Mouse (Mus musculus) liver, postnatal 0 days (tissue): Measurements from ENCODE around the gene Nup205. TPM values are rescaled to one million over a fixed set of nuclear protein-coding genes. Genes with fewer than 3 reads are reported as not detected.
A peak's percentile ranks its signal among the peaks of the same experiment; 100 is the strongest.

Source experiments
- ATAC-seq: fragments of 200-750 bp; cut with Nextera tagmentation; 2 replicates; pipeline ENCODE4 v1.8.0; 2017; ENCODE audit warnings: mild to moderate bottlenecking, moderate library complexity
- DNase-seq: peaks from one replicate; pipeline ENCODE4 v3.0.0-alpha.2; 2016
- H3K27ac ChIP-seq: fragments of 300-500 bp; sonication (generic); 2 replicates; pipeline ENCODE4 v1.5.1; 2014; ENCODE audit warnings: antibody characterized with exemption, moderate library complexity, mild to moderate bottlenecking, low read depth
- H3K27me3 ChIP-seq: fragments of 300-500 bp; sonication (generic); 2 replicates; pipeline ENCODE4 v1.6.1; 2014; ENCODE audit warnings: low read length, control low read depth, mixed read lengths; ENCODE audit not compliant: insufficient read depth
- H3K36me3 ChIP-seq: fragments of 300-500 bp; sonication (generic); replicated peaks from 2 replicates; pipeline ENCODE4 v1.6.1; 2014; ENCODE audit warnings: mild to moderate bottlenecking, control low read depth, low read length, moderate library complexity, mixed read lengths; ENCODE audit not compliant: insufficient read depth
- H3K4me1 ChIP-seq: fragments of 300-500 bp; sonication (generic); 2 replicates; pipeline ENCODE4 v1.6.1; 2014; ENCODE audit warnings: antibody characterized with exemption, mild to moderate bottlenecking, control low read depth; ENCODE audit not compliant: insufficient read depth
- H3K4me2 ChIP-seq: fragments of 300-500 bp; sonication (generic); 2 replicates; pipeline ENCODE4 v1.6.1; 2014; ENCODE audit warnings: low read depth, mild to moderate bottlenecking, low read length, moderate library complexity, mixed read lengths
- H3K4me3 ChIP-seq: fragments of 300-500 bp; sonication (generic); 2 replicates; pipeline ENCODE4 v1.5.1; 2014; ENCODE audit warnings: low read depth, low read length
- H3K9ac ChIP-seq: fragments of 300-500 bp; sonication (generic); replicated peaks from 2 replicates; pipeline ENCODE4 v1.6.1; 2014; ENCODE audit warnings: mild to moderate bottlenecking, moderate library complexity
- H3K9me3 ChIP-seq: fragments of 300-500 bp; sonication (generic); 2 replicates; pipeline ENCODE4 v1.6.1; 2016; ENCODE audit warnings: mild to moderate bottlenecking, control low read depth, low read length, mixed read lengths
- CTCF ChIP-seq: sonication (generic); IDR thresholded peaks from 2 replicates; pipeline ENCODE4 v1.5.1; 2016; ENCODE audit warnings: antibody characterized with exemption, low read depth
- EP300 ChIP-seq: IDR thresholded peaks from 2 replicates; pipeline ENCODE4 v1.6.1; 2016; ENCODE audit warnings: antibody characterized with exemption, low read depth, mild to moderate bottlenecking
- WGBS: fragments of 180-500 bp; shearing (Covaris S2); extraction: QIAGEN DNeasy Blood & Tissue Kit; methylation state at CpG from one replicate; pipeline ENCODE4 v1.1.7; 2014; ENCODE audit not compliant: insufficient replicate concordance; 5-methylcytosine and 5-hydroxymethylcytosine counted together
- polyA plus RNA-seq: library from polyadenylated mRNA; unstranded; fragments of >200 nt; fragmentation: Nextera tagmentation; extraction: Ambion mirVana; gene quantifications from 2 replicates; pipeline ENCODE4 v1.2.1, GENCODE M21; 2015

The Nup205 gene
- polyA plus RNA-seq, 1 experiment from 2014 or later: 6.3 TPM

GRCm38 (mm10) chr6:35236108-35236785 is 59.0 kb downstream of the Nup205 start:
- Histone ChIP-seq H3K4me3 (no peak overlapping the region), H3K9me3 (no peaks in the 10 kb centered on the region), H3K9ac (no peak overlapping the region), H3K4me2 (no peak overlapping the region), H3K36me3 (peaks cover 66% of the 10 kb centered on the region), H3K27ac (no peak overlapping the region), H3K27me3 (no peaks in the 10 kb centered on the region), H3K4me1 (no peaks in the 10 kb centered on the region)
- TF ChIP-seq EP300: no peak
- no peak for TF ChIP-seq CTCF
- DNase-seq (no peak), ATAC-seq (no peak)
- WGBS: 84% methylated on average over 9 of the region's 9 CpGs

GRCm38 (mm10) chr6:35243252-35243651 is 66.0 kb downstream of the Nup205 start:
- H3K9me3 ChIP-seq: no peaks in the 10 kb centered on the region
- no peak for ATAC-seq

GRCm38 (mm10) chr6:35243989-35244388 is 66.8 kb downstream of the Nup205 start:
- H3K4me3 ChIP-seq: no peak overlapping the region
- H3K27ac ChIP-seq: no peak overlapping the region
- no peak for TF ChIP-seq EP300
- TF ChIP-seq CTCF: no peak
- ATAC-seq (no peak), DNase-seq (no peak)
- no peak overlapping the region for H3K4me2 ChIP-seq
- no peaks in the 10 kb centered on the region for H3K27me3 ChIP-seq
- H3K4me1 ChIP-seq: no peaks in the 10 kb centered on the region
- H3K9ac ChIP-seq: no peak overlapping the region
- no peaks in the 10 kb centered on the region for H3K9me3 ChIP-seq
- H3K36me3 ChIP-seq: peaks cover 62% of the 10 kb centered on the region
- WGBS: 72% methylated on average over 9 of the region's 9 CpGs

More at GRCm38 (mm10) chr6:35243252-35243651, 66.0 kb downstream of the Nup205 start:
- Histone ChIP-seq H3K4me1 (no peaks in the 10 kb centered on the region), H3K36me3 (peaks cover 64% of the 10 kb centered on the region), H3K9ac (no peak overlapping the region), H3K4me2 (no peak overlapping the region), H3K27ac (no peak overlapping the region), H3K4me3 (no peak overlapping the region), H3K27me3 (no peaks in the 10 kb centered on the region)
- no peak for DNase-seq
- 92% methylated on average over 4 of the region's 4 CpGs for WGBS
- TF ChIP-seq CTCF: peak; percentile 41
- TF ChIP-seq EP300: no peak

GRCm38 (mm10) chr6:35245086-35245485 is 67.9 kb downstream of the Nup205 start:
- Histone ChIP-seq H3K9ac (no peak overlapping the region), H3K4me1 (no peaks in the 10 kb centered on the region), H3K36me3 (peaks cover 59% of the 10 kb centered on the region), H3K27me3 (no peaks in the 10 kb centered on the region), H3K4me3 (no peak overlapping the region), H3K4me2 (no peak overlapping the region), H3K27ac (no peak overlapping the region), H3K9me3 (no peaks in the 10 kb centered on the region)
- no peak for ATAC-seq
- TF ChIP-seq EP300 (no peak), CTCF (peak; percentile 65)
- DNase-seq: no peak
- WGBS: 57% methylated on average over 5 of the region's 5 CpGs

GRCm38 (mm10) chr6:35251807-35252476 is 74.7 kb downstream of the Nup205 start:
- Histone ChIP-seq H3K9me3 (no peaks in the 10 kb centered on the region), H3K4me2 (peak overlapping the region; percentile 28; the same call in 1 of the 2 replicates), H3K27ac (no peak overlapping the region), H3K27me3 (no peaks in the 10 kb centered on the region), H3K36me3 (peaks cover 3% of the 10 kb centered on the region; the same call in 1 of the 2 replicates), H3K4me3 (peak overlapping the region; percentile 80), H3K4me1 (peaks cover 33% of the 10 kb centered on the region), H3K9ac (peak overlapping the region; percentile 42; the same call in 1 of the 2 replicates)
- WGBS: 75% methylated on average over 17 of the region's 17 CpGs
- DNase-seq: no peak
- ATAC-seq: no peak
- TF ChIP-seq CTCF: no peak
- TF ChIP-seq EP300: no peak

- Histone ChIP-seq H3K9ac (peak overlapping the region; percentile 91), H3K4me3 (peak overlapping the region; percentile 80), H3K4me1 (peaks cover 37% of the 10 kb centered on the region), H3K27ac (peak overlapping the region; percentile 89), H3K27me3 (no peaks in the 10 kb centered on the region), H3K4me2 (peak overlapping the region; percentile 78), H3K36me3 (no peaks in the 10 kb centered on the region), H3K9me3 (no peaks in the 10 kb centered on the region)
- TF ChIP-seq EP300: peak; percentile 51; the same call in 1 of the 2 replicates
- TF ChIP-seq CTCF: peak; percentile 98
- ATAC-seq (peak; percentile 83), DNase-seq (peak; percentile 97)
- under 1% methylated on average over 60 of the region's 60 CpGs for WGBS
These were observed 75.5 kb downstream of the Nup205 start for GRCm38 (mm10) chr6:35252477-35253346.
